Comparison of ENCODE assay signal across 14 mouse cellular contexts in the genomic region with DNA sequence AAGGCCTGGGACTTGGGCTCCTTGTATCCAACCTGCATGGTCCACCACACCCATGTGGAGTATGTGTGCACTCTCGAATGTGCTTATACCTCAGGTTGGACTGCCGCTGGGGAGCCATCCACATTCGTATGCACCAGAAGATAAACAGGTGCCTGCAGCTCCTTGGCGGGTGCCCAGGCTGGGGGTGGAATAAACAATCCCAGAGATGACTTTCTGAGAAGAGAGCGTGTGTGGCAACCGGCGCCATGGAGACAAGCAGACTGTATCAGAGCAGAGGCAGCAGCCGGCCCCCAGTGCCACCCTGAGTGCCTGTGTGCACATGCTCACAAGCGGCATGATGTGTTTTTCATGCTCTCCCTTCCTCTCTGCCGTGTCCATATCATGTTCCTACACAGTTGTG. TPM values are rescaled to one million over a fixed set of nuclear protein-coding genes. Genes with fewer than 3 reads are reported as not detected.
A peak's percentile ranks its signal among the peaks of the same experiment; 100 is the strongest.
DNase-seq lines count a peak whose midpoint lies in the region; ATAC-seq lines count a peak whose summit lies in the region.
"Had no signal": no experiment of that assay in that cellular context is flagged by ENCODE, and none has a peak within 500 bp of the region (broad histone marks: within the 10 kb centered on the region; RNA-seq: fewer than 3 reads in every experiment).

No protein-coding gene starts in this region.

- DNase-seq in adrenal gland, postnatal 10 days = peak; percentile 11
- DNase-seq in adrenal gland, adult (ENCODE audit: inconsistent age in 2 of 2, low spot score in 1 of 2) = no peak
- DNase-seq in layer of hippocampus, postnatal 25 days (ENCODE audit: extremely low spot score in 1 of 2, low spot score in 1 of 2) = peak; percentile 69 to 81
- peak; percentile 93 to 94 for DNase-seq in right cerebral cortex, postnatal 10 days (ENCODE audit: low spot score in 2 of 2)
- DNase-seq in ovary, postnatal 36 days (ENCODE audit: low spot score) = no peak
- no peak for DNase-seq in lung, postnatal 14 days
- no peak for DNase-seq in lung, postnatal 10 days
- DNase-seq: adrenal gland, postnatal 25 days; thymus, postnatal 14 days had no signal

- peak; percentile 41 for ATAC-seq in frontal cortex, adult (ENCODE audit: low TSS enrichment)
- ATAC-seq: forebrain, embryonic 14.5 days; hindbrain, postnatal 0 days had no signal

RNA-seq across cellular contexts. Expression of a gene that starts 3.0 kb away (rescaled TPM):
- 1 to 10 TPM; 3.4 to 4.8 TPM for total RNA-seq in adrenal gland, postnatal 10 days (2021)
- 100 to 1,000 TPM; 149 to 152 TPM for total RNA-seq in layer of hippocampus, postnatal 25 days (2021)
- total RNA-seq: megakaryocyte, adult 5-6 weeks had no signal

RNA-seq across cellular contexts. Expression of a gene that starts 13.7 kb away (rescaled TPM):
- total RNA-seq in adrenal gland, postnatal 10 days (2021) = 1 to 10 TPM; 1.8 to 4.2 TPM
- total RNA-seq in layer of hippocampus, postnatal 25 days (2021) = 100 to 1,000 TPM; 652 to 677 TPM
- total RNA-seq: G1E; megakaryocyte, adult 5-6 weeks had no signal

RNA-seq across cellular contexts. Expression of a gene that starts 31.1 kb away (rescaled TPM):
- under 1 TPM in 1 of 2 experiments, not detected in 1; 0.12 TPM for total RNA-seq in adrenal gland, postnatal 10 days (2021)
- total RNA-seq in layer of hippocampus, postnatal 25 days (2021) = not detected
- total RNA-seq: adrenal gland, postnatal 25 days; hindbrain, postnatal 0 days; megakaryocyte, adult 5-6 weeks had no signal

RNA-seq across cellular contexts. Expression of a gene that starts 36.5 kb away (rescaled TPM):
- total RNA-seq in adrenal gland, postnatal 10 days (2021) = 10 to 100 TPM; 31.8 to 36.3 TPM
- total RNA-seq in layer of hippocampus, postnatal 25 days (2021) = 100 to 1,000 TPM in 1 of 2 experiments, 10 to 100 TPM in 1; 97.2 to 104 TPM

RNA-seq across cellular contexts. Expression of a gene that starts 51.4 kb away (rescaled TPM):
- total RNA-seq in adrenal gland, postnatal 10 days (2021) = 1 to 10 TPM in 1 of 2 experiments, under 1 TPM in 1; 0.85 to 2.1 TPM
- under 1 TPM; 0.25 to 0.31 TPM for total RNA-seq in layer of hippocampus, postnatal 25 days (2021)
- total RNA-seq: adrenal gland, postnatal 25 days; G1E; megakaryocyte, adult 5-6 weeks had no signal

Comparison
In these comparisons a context has a peak if more than half of its experiments do, and no peak if none do; other contexts are left out.
1. DNase-seq: peak in adrenal gland, postnatal 10 days (single experiment), layer of hippocampus, postnatal 25 days (2 of 2) and right cerebral cortex, postnatal 10 days (2 of 2); none in adrenal gland, adult (0 of 2), ovary, postnatal 36 days (single experiment), lung, postnatal 14 days (single experiment) and lung, postnatal 10 days (single experiment).
2. RNA of a gene that starts 3.0 kb away (total RNA-seq): 149 to 152 TPM in layer of hippocampus, postnatal 25 days; 3.4 to 4.8 TPM in adrenal gland, postnatal 10 days; every median in the first group is over 10 times any median in the second.
3. RNA of a gene that starts 13.7 kb away (total RNA-seq): 652 to 677 TPM in layer of hippocampus, postnatal 25 days; 1.8 to 4.2 TPM in adrenal gland, postnatal 10 days; every median in the first group is over 100 times any median in the second.